Comparison of ENCODE assay signal across 8 mouse cellular contexts in genomic region chr8:120678447-120678846, GRCm38 (mm10). TPM values are rescaled to one million over a fixed set of nuclear protein-coding genes. Genes with fewer than 3 reads are reported as not detected.
DNase-seq lines count a peak whose midpoint lies in the region; ATAC-seq and TF ChIP-seq lines count a peak whose summit lies in the region.

No protein-coding gene starts in this region.

- intact Hi-C loops in heart, adult 2 months (cut with DNase I) = loop anchor here (1.0 to 5.0 kb wide), 2 partner anchors 118 to 414 kb away; no protein-coding TSS in a partner anchor

- DNase-seq in A20 (ENCODE audit: low read depth, low spot score) = peak; percentile 80
- DNase-seq in adrenal gland, postnatal 25 days = peak; percentile 83
- DNase-seq in embryonic facial prominence, embryonic 10.5 days (ENCODE audit: low spot score) = peak; percentile 86
- peak; percentile 82 to 90 for DNase-seq in heart, adult 2 months
- peak; percentile 85 for DNase-seq in kidney, adult 9 months
- peak; percentile 92 for DNase-seq in midbrain, postnatal 0 days (ENCODE audit: low spot score)
- peak; percentile 66 to 79 for DNase-seq in spleen, postnatal 14 days (ENCODE audit: low spot score in 2 of 2)

- 0 out of 2 replicates have a peak, but pooled peaks have one; percentile 3 for ATAC-seq in limb, embryonic 12.5 days (ENCODE audit: insufficient number of reproducible peaks, insufficient read depth, low FRiP score, low TSS enrichment, low read depth)
- ATAC-seq in midbrain, postnatal 0 days (ENCODE audit: low FRiP score) = no peak; the same call in 1 of the 2 replicates

- peaks cover 17% of the 10 kb centered on the region for H3K27me3 ChIP-seq in embryonic facial prominence, embryonic 10.5 days (replicated peaks; ENCODE audit: low read depth, poor library complexity, severe bottlenecking)
- no peaks in the 10 kb centered on the region for H3K27me3 ChIP-seq in heart, adult 2 months (ENCODE audit: control insufficient read depth, insufficient read depth, low read length)
- peaks cover 8% of the 10 kb centered on the region; the same call in 1 of the 2 replicates for H3K27me3 ChIP-seq in limb, embryonic 12.5 days
- no peaks in the 10 kb centered on the region for H3K27me3 ChIP-seq in midbrain, postnatal 0 days (ENCODE audit: insufficient read depth, low read length)

- no peak overlapping the region for H3K27ac ChIP-seq in embryonic facial prominence, embryonic 10.5 days (replicated peaks)
- H3K27ac ChIP-seq in heart, adult 2 months = no peak overlapping the region
- H3K27ac ChIP-seq in limb, embryonic 12.5 days = no peak overlapping the region
- H3K27ac ChIP-seq in midbrain, postnatal 0 days (ENCODE audit: low read depth, low read length) = no peak overlapping the region

- 13% methylated on average over 10 of the region's 10 CpGs for WGBS in embryonic facial prominence, embryonic 10.5 days
- 11% methylated on average over 10 of the region's 10 CpGs for WGBS in heart, adult 2 months
- 14% methylated on average over 10 of the region's 10 CpGs for WGBS in limb, embryonic 12.5 days
- WGBS in midbrain, postnatal 0 days = 18% methylated on average over 10 of the region's 10 CpGs

- no peak overlapping the region for H3K4me2 ChIP-seq in limb, embryonic 12.5 days
- no peak overlapping the region for H3K4me2 ChIP-seq in midbrain, postnatal 0 days (ENCODE audit: low read depth, low read length, poor library complexity, severe bottlenecking)

- peak; percentile 73; the same call in 1 of the 2 replicates for TF ChIP-seq EP300 in heart, adult 2 months (IDR thresholded peaks at IDR 0.05; ENCODE audit: insufficient read depth, low read depth, low read length)

- H3K79me2 ChIP-seq in heart, adult 2 months (replicated peaks; ENCODE audit: control insufficient read depth, insufficient read depth, low read length) = no peaks in the 10 kb centered on the region

- TF ChIP-seq POLR2A in heart, adult 2 months (IDR thresholded peaks at IDR 0.05; ENCODE audit: insufficient read depth, low read depth, low read length) = no peak

- TF ChIP-seq CTCF in heart, adult 2 months (IDR thresholded peaks at IDR 0.05) = peak; percentile 99
- TF ChIP-seq CTCF in midbrain, postnatal 0 days (IDR thresholded peaks at IDR 0.05) = peak; percentile 96

- H3K4me1 ChIP-seq in embryonic facial prominence, embryonic 10.5 days = peaks cover 4% of the 10 kb centered on the region; the same call in 1 of the 2 replicates
- peaks cover 1% of the 10 kb centered on the region; the same call in 1 of the 2 replicates for H3K4me1 ChIP-seq in heart, adult 2 months (ENCODE audit: control insufficient read depth, insufficient read depth, low read length)
- no peaks in the 10 kb centered on the region; the same call in 1 of the 2 replicates for H3K4me1 ChIP-seq in limb, embryonic 12.5 days (replicated peaks)
- no peaks in the 10 kb centered on the region for H3K4me1 ChIP-seq in midbrain, postnatal 0 days (ENCODE audit: insufficient read depth, low read length)

- H3K36me3 ChIP-seq in embryonic facial prominence, embryonic 10.5 days (replicated peaks) = peaks cover 18% of the 10 kb centered on the region
- no peaks in the 10 kb centered on the region for H3K36me3 ChIP-seq in heart, adult 2 months (ENCODE audit: control insufficient read depth, insufficient read depth, low read length)
- peaks cover 16% of the 10 kb centered on the region for H3K36me3 ChIP-seq in limb, embryonic 12.5 days
- H3K36me3 ChIP-seq in midbrain, postnatal 0 days (ENCODE audit: insufficient read depth, low read length) = peaks cover 11% of the 10 kb centered on the region; the same call in 1 of the 2 replicates

- H3K4me3 ChIP-seq in embryonic facial prominence, embryonic 10.5 days = no peak overlapping the region
- H3K4me3 ChIP-seq in heart, adult 2 months = no peak overlapping the region
- H3K4me3 ChIP-seq in limb, embryonic 12.5 days (replicated peaks) = no peak overlapping the region
- H3K4me3 ChIP-seq in midbrain, postnatal 0 days (ENCODE audit: low read depth, low read length) = no peak overlapping the region

- H3K9me3 ChIP-seq in embryonic facial prominence, embryonic 10.5 days = no peaks in the 10 kb centered on the region
- no peaks in the 10 kb centered on the region for H3K9me3 ChIP-seq in limb, embryonic 12.5 days
- H3K9me3 ChIP-seq in midbrain, postnatal 0 days (ENCODE audit: low read length) = no peaks in the 10 kb centered on the region

- no peak overlapping the region for H3K9ac ChIP-seq in heart, adult 2 months (ENCODE audit: low read depth, low read length)
- H3K9ac ChIP-seq in limb, embryonic 12.5 days (replicated peaks) = no peak overlapping the region
- no peak overlapping the region for H3K9ac ChIP-seq in midbrain, postnatal 0 days (replicated peaks; ENCODE audit: low read length, poor library complexity, severe bottlenecking)

RNA-seq across cellular contexts. Expression of gene Emc8, which starts 10.1 kb away (rescaled TPM):
- total RNA-seq in adrenal gland, postnatal 25 days (2021) = 84.6 and 90.1 TPM in 2 replicates
- 388 and 400 TPM in 2 replicates for polyA plus RNA-seq in embryonic facial prominence, embryonic 10.5 days (2016; fragmentation: Nextera tagmentation; extraction: Ambion mirVana)
- total RNA-seq in heart, adult 2 months (2021) = 10 to 100 TPM; 42.2 to 46.3 TPM
- polyA plus RNA-seq in heart, adult 2 months (2012; rRNA removed) = 34.1 and 36.9 TPM in 2 replicates
- polyA plus RNA-seq in limb, embryonic 12.5 days (2016; fragmentation: Nextera tagmentation; extraction: Ambion mirVana) = 285 and 294 TPM in 2 replicates
- total RNA-seq in midbrain, postnatal 0 days (2014; rRNA removed) = 30.5 and 43.2 TPM in 2 replicates
- 91.6 and 95.8 TPM in 2 replicates for polyA plus RNA-seq in midbrain, postnatal 0 days (2015; fragmentation: Nextera tagmentation; extraction: Ambion mirVana)

RNA-seq across cellular contexts. Expression of gene Cox4i1, which starts 10.4 kb away (rescaled TPM):
- total RNA-seq in adrenal gland, postnatal 25 days (2021) = 1,243 and 1,285 TPM in 2 replicates
- polyA plus RNA-seq in embryonic facial prominence, embryonic 10.5 days (2016; fragmentation: Nextera tagmentation; extraction: Ambion mirVana) = 874 and 883 TPM in 2 replicates
- 1,000 to 10,000 TPM; 4,113 to 4,965 TPM for total RNA-seq in heart, adult 2 months (2021)
- polyA plus RNA-seq in heart, adult 2 months (2012; rRNA removed) = 4,656 and 4,851 TPM in 2 replicates
- 886 and 916 TPM in 2 replicates for polyA plus RNA-seq in limb, embryonic 12.5 days (2016; fragmentation: Nextera tagmentation; extraction: Ambion mirVana)
- total RNA-seq in midbrain, postnatal 0 days (2014; rRNA removed) = 493 and 558 TPM in 2 replicates
- 1,374 and 1,478 TPM in 2 replicates for polyA plus RNA-seq in midbrain, postnatal 0 days (2015; fragmentation: Nextera tagmentation; extraction: Ambion mirVana)

RNA-seq across cellular contexts. Expression of gene Gm27021, which starts 10.6 kb away (rescaled TPM):
- not detected in 2 replicates for total RNA-seq in adrenal gland, postnatal 25 days (2021)
- polyA plus RNA-seq in embryonic facial prominence, embryonic 10.5 days (2016; fragmentation: Nextera tagmentation; extraction: Ambion mirVana) = 3.7 and 4.2 TPM in 2 replicates
- total RNA-seq in heart, adult 2 months (2021) = not detected
- not detected in 2 replicates for polyA plus RNA-seq in heart, adult 2 months (2012; rRNA removed)
- 2.7 and 3.7 TPM in 2 replicates for polyA plus RNA-seq in limb, embryonic 12.5 days (2016; fragmentation: Nextera tagmentation; extraction: Ambion mirVana)
- total RNA-seq in midbrain, postnatal 0 days (2014; rRNA removed) = 3.9 and 13.8 TPM in 2 replicates
- polyA plus RNA-seq in midbrain, postnatal 0 days (2015; fragmentation: Nextera tagmentation; extraction: Ambion mirVana) = 7.9 and 9.1 TPM in 2 replicates

RNA-seq across cellular contexts. Expression of gene 1190005I06Rik, which starts 31.0 kb away (rescaled TPM):
- total RNA-seq in adrenal gland, postnatal 25 days (2021) = 11.3 and 12.3 TPM in 2 replicates
- polyA plus RNA-seq in embryonic facial prominence, embryonic 10.5 days (2016; fragmentation: Nextera tagmentation; extraction: Ambion mirVana) = 2.9 and 3.8 TPM in 2 replicates
- 1 to 10 TPM; 3.9 to 5.3 TPM for total RNA-seq in heart, adult 2 months (2021)
- 3.0 and 6.0 TPM in 2 replicates for polyA plus RNA-seq in heart, adult 2 months (2012; rRNA removed)
- 5.8 and 6.0 TPM in 2 replicates for polyA plus RNA-seq in limb, embryonic 12.5 days (2016; fragmentation: Nextera tagmentation; extraction: Ambion mirVana)
- 27.4 and 30.9 TPM in 2 replicates for total RNA-seq in midbrain, postnatal 0 days (2014; rRNA removed)
- polyA plus RNA-seq in midbrain, postnatal 0 days (2015; fragmentation: Nextera tagmentation; extraction: Ambion mirVana) = 25.4 and 29.5 TPM in 2 replicates

RNA-seq across cellular contexts. Expression of gene Irf8, which starts 57.7 kb away (rescaled TPM):
- 26.9 and 51.2 TPM in 2 replicates for total RNA-seq in adrenal gland, postnatal 25 days (2021)
- polyA plus RNA-seq in embryonic facial prominence, embryonic 10.5 days (2016; fragmentation: Nextera tagmentation; extraction: Ambion mirVana) = 4.6 and 5.8 TPM in 2 replicates
- total RNA-seq in heart, adult 2 months (2021) = 1 to 10 TPM; 3.6 to 3.8 TPM
- polyA plus RNA-seq in heart, adult 2 months (2012; rRNA removed) = 4.2 and 4.9 TPM in 2 replicates
- 3.5 and 4.1 TPM in 2 replicates for polyA plus RNA-seq in limb, embryonic 12.5 days (2016; fragmentation: Nextera tagmentation; extraction: Ambion mirVana)
- total RNA-seq in midbrain, postnatal 0 days (2014; rRNA removed) = 3.2 and 3.5 TPM in 2 replicates
- polyA plus RNA-seq in midbrain, postnatal 0 days (2015; fragmentation: Nextera tagmentation; extraction: Ambion mirVana) = 5.0 and 5.7 TPM in 2 replicates
